Mouse (Mus musculus) adrenal gland, adult 8-10 months (tissue): ENCODE measurements around the gene Tspan9. TPM values are rescaled to one million over a fixed set of nuclear protein-coding genes. Genes with fewer than 3 reads are reported as not detected.

Experiments
- DNase-seq: peaks from one replicate; pipeline ENCODE4 v3.0.0; 2022
- microRNA-seq, 2 experiments: library from miRNA; unstranded; fragments of <30 nt; microRNA quantifications; one replicate each; pipeline ENCODE4 v1.2.0; 2022
- total RNA-seq, 4 experiments: library from RNA; stranded (reverse); gene quantifications; 2 replicates each; pipeline ENCODE4 v1.2.4; 2022

The Tspan9 gene
- total RNA-seq, 4 experiments from 2014 or later: 47.8 to 65.5 (median 52.4) TPM

- peak; percentile 76 for DNase-seq
Measured at GRCm38 (mm10) chr6:127919491-127919890, 223.9 kb downstream of the Tspan9 start.

GRCm38 (mm10) chr6:127917712-127918111 is 225.7 kb downstream of the Tspan9 start:
- DNase-seq: no peak

GRCm38 (mm10) chr6:127916993-127917392 is 226.4 kb downstream of the Tspan9 start:
- peak; percentile 30 for DNase-seq

GRCm38 (mm10) chr6:127912938-127913337 is 230.5 kb downstream of the Tspan9 start:
- no peak for DNase-seq

- no peak for DNase-seq
Measured at GRCm38 (mm10) chr6:127911687-127912086, 231.7 kb downstream of the Tspan9 start.

Small RNA genes lying within 50 kb of the gene (microRNA-seq; reads per million reads assigned to microRNA genes)
- 0 reads per million in 2 experiments for gene Gm26338

Other genes starting within 250 kb of the Tspan9 start
- gene Tead4, start 157.2 kb upstream of the Tspan9 start, total RNA-seq: 1 to 10 TPM; 1.3 to 4.1 (median 2.6) TPM
- gene Tulp3, start 212.3 kb upstream of the Tspan9 start, total RNA-seq: 10 to 100 TPM; 36.4 to 54.3 (median 42.7) TPM
- 10 to 100 TPM; 16.5 to 21.4 (median 16.9) TPM for gene Rhno1, start 219.3 kb upstream of the Tspan9 start, total RNA-seq
- gene Foxm1, start 219.4 kb upstream of the Tspan9 start, total RNA-seq: 1 to 10 TPM; 1.7 to 4.1 (median 3.3) TPM
- gene Tex52, start 231.9 kb upstream of the Tspan9 start, total RNA-seq: not detected
- gene Gm44596, start 231.9 kb upstream of the Tspan9 start, total RNA-seq: not detected